Mouse (Mus musculus): ENCODE results near the gene Tnni2. TPM values are rescaled to one million over a fixed set of nuclear protein-coding genes. Genes with fewer than 3 reads are reported as not detected.
"Not testable (repeated sequence)": the region's sequence is repeated elsewhere in the genome, so short reads cannot be mapped to it uniquely, and the experiment has no call there.

The Tnni2 gene
- 7.5 to 20.6 TPM (median 11.3 TPM) in 3 replicates for total RNA-seq (2017)

DNA sequence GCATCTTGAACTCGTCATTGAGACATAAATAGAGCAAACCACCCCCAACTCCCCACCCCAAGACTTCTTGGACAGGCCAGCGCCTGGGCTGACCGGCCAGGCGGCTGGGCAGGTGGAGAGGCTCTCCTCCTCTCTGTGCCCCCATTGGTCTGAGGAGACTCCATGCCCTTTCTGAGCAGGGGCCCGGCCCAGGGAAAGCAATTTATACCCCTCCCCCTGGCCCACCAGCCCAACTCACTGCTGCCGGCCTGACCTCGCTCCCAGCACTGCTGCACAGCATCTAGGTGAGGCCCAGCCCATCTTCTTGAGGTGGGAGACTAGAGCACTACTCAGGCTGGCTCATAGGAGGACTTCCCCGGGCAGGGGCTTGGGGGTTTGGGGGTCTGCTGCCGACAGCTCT is at the start of gene Tnni2:
Tnni2 (plus strand) TSS at position 224 of the 400 bp plus-strand sequence.
- no peak for ATAC-seq (replicated peaks; ENCODE audit: insufficient number of reproducible peaks, low FRiP score, low TSS enrichment, poor library complexity, severe bottlenecking)

DNA sequence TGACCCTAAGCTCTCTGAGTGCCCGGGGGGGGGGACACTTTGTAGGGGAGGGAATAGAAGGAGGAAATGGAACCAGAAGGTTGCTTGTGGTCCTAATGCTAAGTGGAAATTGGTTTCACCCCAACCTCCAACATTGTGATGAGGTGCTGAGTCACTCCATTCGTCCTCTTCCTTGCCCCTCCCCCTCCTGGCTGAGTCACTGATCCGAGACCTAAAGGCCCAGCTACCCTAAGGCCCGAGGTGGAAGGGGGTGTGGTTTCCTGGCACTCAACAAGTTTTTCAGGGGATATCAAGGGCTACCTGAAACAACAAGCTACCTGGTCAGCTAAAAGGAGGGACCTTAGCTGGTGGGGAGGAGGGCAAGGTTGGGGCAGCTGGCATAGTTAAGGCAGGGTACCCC is 48.4 kb upstream of the Tnni2 start:
- ATAC-seq (replicated peaks; ENCODE audit: insufficient number of reproducible peaks, low FRiP score, low TSS enrichment, poor library complexity, severe bottlenecking): 0 out of 2 replicates have a peak, but pooled peaks have one; percentile 16

DNA sequence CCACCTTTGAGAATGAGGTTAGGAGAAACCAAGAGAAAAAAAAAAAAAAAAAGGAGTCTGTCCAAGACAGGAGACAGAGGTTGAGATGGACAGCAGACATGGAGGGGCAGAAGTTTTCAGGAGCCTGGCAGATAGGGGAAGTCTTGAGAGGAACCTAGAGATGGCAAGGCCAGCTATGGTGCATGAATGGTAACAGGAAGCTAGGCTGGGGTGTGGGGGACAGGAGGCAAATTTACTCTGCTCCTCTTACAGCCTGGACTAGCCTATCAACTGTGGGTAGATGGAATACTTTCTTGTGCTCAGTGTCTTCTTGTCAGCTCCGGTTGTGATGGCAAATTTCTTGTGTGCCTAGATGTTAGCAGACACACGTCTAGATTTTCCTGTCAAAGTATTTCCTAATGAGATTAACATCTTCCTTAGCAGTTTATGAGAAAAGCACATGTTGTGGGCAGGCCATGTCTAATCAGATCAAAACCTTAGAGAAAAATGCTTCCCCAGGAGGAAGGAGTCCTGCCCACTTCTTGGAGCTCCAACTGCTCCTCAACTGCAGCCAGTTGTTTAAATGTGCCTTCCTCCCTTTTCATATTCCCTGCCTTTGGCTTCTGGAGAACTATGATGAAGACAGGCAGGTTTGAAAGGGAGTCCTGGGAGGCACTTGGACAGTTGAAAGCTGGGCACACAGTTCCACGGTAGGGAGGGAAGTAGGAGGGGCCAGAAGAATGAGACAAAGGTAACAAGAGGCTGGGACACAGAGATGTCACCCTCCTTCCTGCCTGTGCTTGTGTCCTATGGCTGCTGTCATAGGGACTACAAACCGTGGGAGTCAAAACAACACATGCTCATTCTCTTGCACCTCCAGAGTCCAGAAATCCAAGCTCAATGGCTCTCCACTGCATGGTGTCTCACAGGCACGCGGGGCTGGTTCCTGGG is 47.1 kb upstream of the Tnni2 start:
- peak; percentile 45 for ATAC-seq (replicated peaks; ENCODE audit: insufficient number of reproducible peaks, low FRiP score, low TSS enrichment, poor library complexity, severe bottlenecking)

DNA sequence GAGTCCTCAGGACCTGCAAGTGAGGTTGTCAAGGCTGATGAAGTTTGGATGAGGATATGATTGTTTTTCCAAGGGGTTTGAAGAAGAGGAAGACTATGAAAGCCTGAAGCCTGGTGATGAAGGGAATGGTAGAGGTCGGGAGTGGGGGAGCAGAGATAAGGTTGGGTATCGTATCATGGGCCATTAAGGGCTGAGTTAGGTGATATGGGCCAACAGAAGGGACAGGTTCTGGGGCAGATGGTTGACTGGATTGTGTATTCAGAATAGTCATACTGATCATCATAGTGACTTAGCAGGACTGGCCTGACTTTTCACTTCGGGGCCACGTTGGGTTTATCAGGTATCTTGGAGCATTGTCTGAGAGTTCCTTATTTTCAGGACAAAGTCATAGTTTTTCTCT is 46.1 kb upstream of the Tnni2 start:
- no peak for ATAC-seq (replicated peaks; ENCODE audit: insufficient number of reproducible peaks, low FRiP score, low TSS enrichment, poor library complexity, severe bottlenecking)

DNA sequence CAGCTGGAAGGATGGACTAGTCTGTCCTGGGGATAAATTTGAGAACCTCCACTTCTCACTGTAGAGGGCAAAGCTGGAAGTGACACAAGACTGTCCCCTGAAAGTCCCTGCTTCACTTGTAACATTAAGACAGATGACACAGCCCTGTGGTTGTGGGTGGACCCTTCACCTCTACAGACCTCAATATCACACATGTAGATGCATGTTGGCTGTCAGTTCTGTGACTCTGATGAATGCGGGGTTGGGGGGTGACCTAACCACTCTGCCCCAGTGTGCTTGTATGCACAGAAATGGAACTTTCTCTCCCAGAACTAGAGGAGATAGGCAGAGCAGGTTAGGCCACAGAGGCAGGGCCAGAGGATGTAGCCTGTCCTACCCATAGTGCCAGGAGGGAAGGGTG is 45.0 kb upstream of the Tnni2 start:
- peak; percentile 3; the same call in 1 of the 2 replicates for ATAC-seq (replicated peaks; ENCODE audit: insufficient number of reproducible peaks, low FRiP score, low TSS enrichment, poor library complexity, severe bottlenecking)

DNA sequence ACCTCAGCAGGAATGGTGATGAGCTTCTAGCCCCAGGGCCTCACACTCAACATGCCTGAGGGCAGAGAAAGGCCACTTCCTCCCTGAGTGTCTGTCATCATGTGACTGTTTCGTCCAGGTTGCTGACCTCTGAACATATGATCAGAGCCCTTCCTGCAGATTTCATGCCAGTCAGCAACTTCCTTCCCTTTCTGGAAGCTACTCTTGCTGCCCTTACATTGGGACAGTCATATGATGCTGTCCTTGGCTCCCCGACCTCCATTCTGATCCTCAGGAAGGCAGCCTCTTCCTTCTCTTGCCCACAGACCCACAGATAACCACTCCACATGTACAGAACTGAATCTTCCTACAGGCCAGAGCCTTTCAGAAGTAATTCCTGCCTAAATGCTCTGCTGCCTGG is 43.6 kb upstream of the Tnni2 start:
- ATAC-seq (replicated peaks; ENCODE audit: insufficient number of reproducible peaks, low FRiP score, low TSS enrichment, poor library complexity, severe bottlenecking): peak; percentile 64

DNA sequence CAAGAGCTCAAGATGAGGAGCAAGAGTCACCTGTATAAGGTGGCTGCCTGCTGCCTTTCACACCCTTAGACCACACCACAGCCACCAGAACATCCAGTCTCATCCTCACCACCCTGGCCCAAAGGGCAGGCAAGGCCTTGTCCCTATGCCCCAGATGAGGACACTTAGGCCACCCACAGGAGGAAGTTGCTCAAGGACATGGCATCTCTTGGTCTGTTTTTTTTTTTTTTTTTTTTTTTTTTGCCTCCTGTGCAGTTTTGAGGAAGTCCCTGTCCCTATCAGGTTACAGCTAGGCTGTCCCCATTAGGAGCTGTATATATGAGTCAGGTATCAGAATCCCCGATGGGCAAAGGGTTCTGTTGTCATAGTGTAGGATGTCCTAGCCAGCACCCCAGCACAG is 42.4 kb upstream of the Tnni2 start:
- peak; percentile 55 for ATAC-seq (replicated peaks; ENCODE audit: insufficient number of reproducible peaks, low FRiP score, low TSS enrichment, poor library complexity, severe bottlenecking)

DNA sequence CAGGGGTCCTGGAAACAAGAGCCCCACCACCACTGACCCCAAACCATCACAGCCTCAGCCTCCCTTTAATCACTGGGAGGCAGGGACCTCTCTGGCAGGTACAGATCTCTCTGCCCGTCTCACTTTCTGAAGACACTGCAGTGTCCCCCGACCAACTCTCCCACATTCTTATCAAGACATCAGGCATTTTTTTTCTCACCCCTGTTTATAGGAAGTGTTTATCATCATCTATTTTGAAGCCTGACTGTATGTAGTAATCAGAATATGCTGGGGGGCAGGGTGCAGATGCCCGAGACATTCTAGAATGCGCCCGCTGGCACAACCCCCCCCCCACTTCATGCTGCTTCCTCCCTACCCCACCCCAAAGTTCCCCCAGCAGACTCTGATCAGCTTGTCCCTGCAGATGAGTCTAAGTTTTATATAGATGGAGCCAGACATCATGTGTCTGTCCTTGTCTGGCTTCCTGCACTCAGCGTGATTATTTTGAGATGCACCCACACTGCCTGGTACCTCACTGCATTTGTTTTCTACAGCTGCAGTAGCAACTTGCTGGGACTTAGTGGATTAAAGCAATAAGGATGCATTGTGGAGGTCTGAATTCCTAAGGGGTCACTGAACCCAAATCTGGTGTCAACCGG is 41.4 kb upstream of the Tnni2 start:
- ATAC-seq (replicated peaks; ENCODE audit: insufficient number of reproducible peaks, low FRiP score, low TSS enrichment, poor library complexity, severe bottlenecking): no peak

DNA sequence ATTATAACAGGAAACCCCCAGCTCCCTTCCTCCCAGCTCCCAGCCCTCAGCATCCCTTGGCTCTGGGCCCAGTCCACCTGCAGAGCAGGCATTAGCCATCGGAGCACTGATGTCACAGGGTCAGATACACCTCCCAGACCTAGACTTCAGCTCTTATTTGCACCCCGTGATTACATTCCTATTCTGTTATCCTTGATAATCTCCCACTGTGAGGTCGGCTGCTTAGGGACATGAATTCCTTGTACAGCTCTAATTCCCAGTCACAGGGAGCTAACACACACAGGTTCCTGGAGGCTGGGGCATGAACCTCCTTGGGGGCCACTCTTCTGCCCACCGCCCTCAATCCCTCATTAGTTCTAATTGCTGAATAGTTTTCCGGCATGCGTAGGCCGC is 40.9 kb upstream of the Tnni2 start:
- no peak for ATAC-seq (replicated peaks; ENCODE audit: insufficient number of reproducible peaks, low FRiP score, low TSS enrichment, poor library complexity, severe bottlenecking)

DNA sequence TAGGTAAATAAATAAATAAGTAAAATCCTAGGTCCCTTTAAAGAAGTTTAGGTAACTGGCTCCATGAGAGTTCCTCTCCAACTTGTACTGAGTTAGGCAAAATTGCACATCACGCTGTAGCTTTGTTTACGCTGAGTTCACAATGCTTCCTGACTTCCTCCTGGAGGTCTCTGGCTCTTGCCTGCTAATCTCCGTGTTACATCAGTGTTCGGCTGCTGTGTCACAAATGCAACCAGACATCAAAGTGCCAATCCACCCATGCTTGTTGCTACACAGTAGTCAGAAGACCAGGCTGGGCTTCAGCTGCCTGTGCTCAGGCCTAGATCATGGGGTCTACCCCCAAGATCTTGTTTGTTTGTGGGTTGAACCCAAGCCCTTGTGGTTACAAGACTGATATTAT is 38.0 kb upstream of the Tnni2 start:
- peak; percentile 67 for ATAC-seq (replicated peaks; ENCODE audit: insufficient number of reproducible peaks, low FRiP score, low TSS enrichment, poor library complexity, severe bottlenecking)

DNA sequence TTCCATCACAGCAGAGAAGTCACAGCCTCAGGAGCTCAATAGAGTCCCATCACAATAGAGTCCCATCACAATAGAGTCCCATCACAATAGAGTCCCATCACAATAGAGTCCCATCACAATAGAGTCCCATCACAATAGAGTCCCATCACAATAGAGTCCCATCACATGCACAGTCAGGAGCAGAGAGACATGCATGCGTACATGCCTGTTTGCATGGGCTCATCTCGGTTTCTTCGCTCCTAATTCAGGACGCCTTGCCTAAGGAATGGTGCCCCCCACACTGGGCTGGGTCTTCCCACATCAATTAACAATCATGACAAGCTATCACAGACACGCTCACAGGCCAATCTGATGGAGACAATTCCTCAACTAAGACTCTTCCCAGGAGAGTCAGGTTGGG is 36.5 kb upstream of the Tnni2 start:
- not testable (repeated sequence) for ATAC-seq (replicated peaks; ENCODE audit: insufficient number of reproducible peaks, low FRiP score, low TSS enrichment, poor library complexity, severe bottlenecking)

DNA sequence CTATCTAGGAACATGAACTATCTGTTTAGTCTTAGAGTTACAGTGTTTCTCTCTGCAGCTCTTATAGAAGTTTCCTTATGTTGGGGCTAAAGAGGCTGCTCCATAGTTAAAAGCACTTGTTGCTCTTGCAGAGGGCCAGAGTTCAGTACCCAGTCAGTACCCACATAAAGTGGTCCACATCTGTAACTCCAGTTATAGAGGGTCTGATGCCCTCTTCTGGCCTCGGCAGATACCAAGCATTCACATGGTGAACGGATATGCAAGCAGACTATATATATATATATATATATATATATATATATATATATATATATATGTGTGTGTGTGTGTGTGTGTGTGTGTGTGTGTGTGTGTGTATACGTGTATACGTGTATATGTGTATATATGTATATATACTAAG is 33.7 kb upstream of the Tnni2 start:
- no peak for ATAC-seq (replicated peaks; ENCODE audit: insufficient number of reproducible peaks, low FRiP score, low TSS enrichment, poor library complexity, severe bottlenecking)

DNA sequence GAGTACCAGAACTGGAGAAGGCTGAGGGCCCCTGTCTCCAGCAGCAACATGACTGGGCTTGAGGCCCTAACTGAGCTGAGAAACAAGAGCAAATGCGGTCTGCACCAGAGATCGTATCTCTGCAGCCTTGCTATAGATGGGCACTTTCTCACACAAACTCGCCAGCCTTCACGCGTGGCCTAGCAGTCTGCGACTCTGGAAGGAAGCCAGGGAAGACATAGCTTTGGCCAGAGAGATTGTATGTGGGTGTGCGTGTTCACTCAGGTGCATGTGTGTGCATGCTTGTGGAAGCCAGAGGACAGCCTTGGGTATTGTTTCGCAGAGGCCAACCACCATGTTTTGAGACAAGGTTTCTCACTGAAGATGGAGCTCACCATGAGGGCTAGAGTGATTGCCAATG is 32.9 kb upstream of the Tnni2 start:
- ATAC-seq (replicated peaks; ENCODE audit: insufficient number of reproducible peaks, low FRiP score, low TSS enrichment, poor library complexity, severe bottlenecking): no peak

DNA sequence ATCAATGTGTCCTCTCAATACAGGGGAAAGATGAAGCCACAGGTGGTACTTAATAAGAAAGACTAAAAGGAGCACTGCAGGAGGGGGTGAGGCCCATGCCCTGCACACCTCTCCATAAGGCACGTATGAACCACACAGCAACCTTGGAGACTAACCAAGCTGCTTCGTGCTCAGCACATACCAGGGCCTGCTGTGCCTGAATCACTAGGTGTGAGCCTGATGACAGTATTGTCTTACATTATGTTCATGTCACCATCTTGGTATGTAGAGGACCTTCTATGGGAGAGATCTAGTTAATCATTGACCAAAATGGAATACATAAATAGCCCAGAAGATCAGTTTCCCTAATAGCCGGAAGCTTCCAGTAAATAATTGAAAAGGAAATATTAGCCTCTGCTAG is 32.0 kb upstream of the Tnni2 start:
- ATAC-seq (replicated peaks; ENCODE audit: insufficient number of reproducible peaks, low FRiP score, low TSS enrichment, poor library complexity, severe bottlenecking): no peak

DNA sequence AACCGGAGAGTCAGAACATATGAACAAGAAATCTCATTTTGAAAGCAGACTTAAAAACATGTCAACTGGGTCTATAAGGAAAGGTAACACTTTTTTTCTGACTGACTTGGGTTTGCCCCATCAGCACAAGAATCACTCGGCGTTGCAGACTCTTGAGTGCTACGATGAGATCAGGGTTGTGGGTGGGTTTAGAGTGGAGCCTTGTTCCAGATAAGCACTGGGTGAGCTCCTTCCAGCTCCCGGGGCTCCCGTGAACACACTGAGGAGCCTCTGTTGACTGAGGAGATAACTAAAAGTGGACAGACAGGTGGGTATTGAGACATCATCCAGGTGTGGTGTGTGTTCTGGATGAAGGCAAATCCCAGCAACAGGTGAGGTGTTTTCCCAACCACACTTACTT is 28.3 kb upstream of the Tnni2 start:
- no peak for ATAC-seq (replicated peaks; ENCODE audit: insufficient number of reproducible peaks, low FRiP score, low TSS enrichment, poor library complexity, severe bottlenecking)

DNA sequence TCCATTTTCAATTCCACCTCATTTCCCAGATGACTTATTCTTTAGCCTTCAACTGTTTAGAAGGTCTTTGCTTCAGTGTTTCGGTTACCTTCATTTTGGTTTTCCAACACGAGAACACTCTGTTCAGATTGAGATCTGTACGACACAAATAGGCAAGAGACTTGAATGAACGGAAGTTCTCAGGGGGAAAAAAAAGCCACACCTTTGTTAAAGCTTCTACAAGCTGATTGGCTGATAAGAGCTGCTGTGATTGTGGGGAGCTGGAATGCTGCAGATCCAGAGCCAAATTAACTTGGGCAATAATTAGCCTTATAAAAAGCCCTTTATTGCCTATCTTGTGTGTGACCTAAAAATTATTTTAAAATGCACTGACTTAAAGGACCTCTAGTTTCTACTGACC is 26.3 kb upstream of the Tnni2 start:
- ATAC-seq (replicated peaks; ENCODE audit: insufficient number of reproducible peaks, low FRiP score, low TSS enrichment, poor library complexity, severe bottlenecking): no peak

DNA sequence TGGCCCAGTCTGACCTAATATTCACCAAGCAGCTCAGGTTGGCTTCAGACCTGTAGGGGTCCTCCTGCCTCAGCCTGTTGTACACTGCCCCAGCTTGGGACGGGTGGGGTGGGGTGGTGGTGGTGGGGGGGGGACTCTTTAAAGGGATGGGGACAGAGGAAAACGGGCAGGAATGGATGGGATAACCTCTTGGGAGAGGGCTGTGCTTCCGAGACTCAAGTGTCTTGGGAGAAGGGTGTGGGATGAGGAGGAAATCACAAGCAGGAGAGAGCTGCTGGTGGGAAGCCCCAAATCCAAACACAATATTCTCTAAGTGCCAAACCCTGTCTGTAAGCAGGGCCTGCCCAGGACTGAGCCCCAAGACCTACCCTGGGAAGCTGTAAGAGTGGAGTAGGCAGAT is 25.4 kb upstream of the Tnni2 start:
- ATAC-seq (replicated peaks; ENCODE audit: insufficient number of reproducible peaks, low FRiP score, low TSS enrichment, poor library complexity, severe bottlenecking): no peak

DNA sequence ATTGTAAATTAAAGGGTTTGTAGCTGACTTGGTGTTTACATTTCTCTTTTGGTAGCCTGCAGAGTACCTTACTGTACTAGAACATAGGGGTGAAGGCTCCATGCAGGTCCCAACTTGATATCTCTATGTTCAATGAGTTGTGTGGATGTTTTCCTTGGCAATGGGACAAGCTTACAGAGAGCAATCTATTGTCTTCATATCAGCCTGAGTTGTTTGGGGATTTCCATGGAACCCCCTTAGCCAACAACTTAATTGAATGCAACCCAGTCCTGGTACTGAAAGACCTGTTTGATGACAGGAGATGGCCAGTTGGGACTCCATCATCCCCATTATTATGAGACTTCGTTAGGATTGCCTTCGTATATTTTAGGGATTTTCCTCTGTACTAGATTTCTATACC is 23.6 kb upstream of the Tnni2 start:
- no peak for ATAC-seq (replicated peaks; ENCODE audit: insufficient number of reproducible peaks, low FRiP score, low TSS enrichment, poor library complexity, severe bottlenecking)

DNA sequence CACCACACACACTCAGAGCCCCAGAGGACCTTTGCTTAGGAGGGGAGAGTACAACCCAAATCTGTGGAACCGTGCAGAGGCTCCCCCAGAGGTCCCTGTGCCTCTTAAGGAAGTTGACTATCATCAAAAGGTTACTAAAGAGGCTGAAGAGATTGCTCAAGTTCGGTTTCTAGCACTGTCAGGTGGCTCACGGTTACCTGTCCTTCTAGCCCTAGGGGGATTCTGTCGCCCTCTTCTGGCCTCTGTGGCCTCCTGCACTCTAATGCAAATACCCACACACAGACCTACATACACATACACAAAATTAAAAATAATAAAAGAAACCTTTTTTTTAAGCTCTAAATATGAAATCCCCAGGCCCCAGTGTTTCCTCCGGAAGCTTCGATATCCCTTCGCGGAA is 22.9 kb upstream of the Tnni2 start:
- ATAC-seq (replicated peaks; ENCODE audit: insufficient number of reproducible peaks, low FRiP score, low TSS enrichment, poor library complexity, severe bottlenecking): no peak

DNA sequence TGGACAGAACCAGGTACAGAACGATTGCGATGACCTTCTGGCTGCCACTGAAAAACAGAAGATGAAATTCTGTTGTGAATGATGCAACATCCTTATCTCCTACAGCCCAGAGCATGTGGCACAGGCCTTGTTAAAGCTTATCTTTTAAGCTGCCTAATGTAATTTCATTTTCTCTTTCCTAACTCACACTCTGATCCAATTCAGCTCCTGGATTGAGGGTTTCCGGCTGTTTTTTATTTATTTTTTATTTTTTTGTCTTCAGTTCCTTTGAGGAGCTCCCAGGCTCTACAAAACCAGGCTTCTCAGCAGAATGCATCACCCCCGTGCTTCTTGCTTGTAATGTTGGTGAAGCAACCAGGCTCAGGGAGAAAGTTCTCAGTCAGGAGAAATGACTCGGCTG is 21.7 kb upstream of the Tnni2 start:
- ATAC-seq (replicated peaks; ENCODE audit: insufficient number of reproducible peaks, low FRiP score, low TSS enrichment, poor library complexity, severe bottlenecking): no peak

Measured in monocyte, adult 5-6 weeks (primary cell).